Mouse (Mus musculus): ENCODE results near the gene Id3.

The Id3 gene

GRCm38 (mm10) chr4:136147436-136148135 is 4.3 kb downstream of the Id3 start:
- peak; percentile 35 to 55 for DNase-seq (ENCODE audit: low spot score in 2 of 2)

- DNase-seq (ENCODE audit: low spot score in 2 of 2): no peak
These were observed 5.2 kb downstream of the Id3 start for GRCm38 (mm10) chr4:136148342-136149044.

DNA sequence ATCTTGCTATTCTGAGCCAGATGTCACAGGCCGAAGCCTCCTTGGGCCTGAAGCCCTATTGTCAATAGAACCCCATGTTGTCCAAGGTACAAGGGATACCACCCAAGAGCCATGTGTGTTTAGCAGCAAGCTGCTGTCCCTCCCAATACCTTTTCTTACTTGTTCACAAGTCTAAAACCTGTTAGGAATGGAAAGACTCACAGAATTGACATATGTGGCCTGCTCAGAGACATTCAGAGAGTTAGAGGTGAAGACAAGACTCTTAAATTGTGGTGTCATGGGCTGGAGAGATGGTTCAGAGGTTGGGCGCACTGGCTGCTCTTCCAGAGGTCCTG is 5.7 kb downstream of the Id3 start:
- DNase-seq (ENCODE audit: low spot score in 2 of 2): no peak

GRCm38 (mm10) chr4:136149734-136150133 is 6.4 kb downstream of the Id3 start:
- DNase-seq (ENCODE audit: low spot score in 2 of 2): no peak

- no peak for DNase-seq (ENCODE audit: low spot score in 2 of 2)
These were observed 7.3 kb downstream of the Id3 start for GRCm38 (mm10) chr4:136150596-136150995.

- no peak for DNase-seq (ENCODE audit: low spot score in 2 of 2)
These were observed 9.5 kb downstream of the Id3 start for GRCm38 (mm10) chr4:136152821-136153220.

- DNase-seq (ENCODE audit: low spot score in 2 of 2): no peak
These were observed 11.2 kb downstream of the Id3 start for GRCm38 (mm10) chr4:136154462-136154861.

DNA sequence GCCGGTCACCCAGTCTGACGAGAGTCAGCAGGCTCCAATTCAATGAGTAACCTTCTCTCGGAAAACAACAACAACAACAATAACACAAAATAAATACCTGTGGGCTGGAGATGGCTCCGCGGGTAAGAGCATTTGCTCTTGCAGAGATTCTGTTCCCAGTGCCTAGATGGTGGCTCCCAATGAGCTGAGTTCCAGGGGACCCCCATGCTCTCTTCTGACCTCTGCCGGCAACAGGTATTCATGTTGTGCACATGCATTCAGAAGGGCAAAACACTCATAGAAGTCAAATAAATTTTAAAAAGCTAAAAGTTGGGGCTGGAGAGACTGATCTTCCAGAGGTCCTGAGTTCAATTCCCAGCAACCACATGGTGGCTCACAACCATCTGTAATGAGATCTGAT is 15.2 kb downstream of the Id3 start:
- no peak for DNase-seq (ENCODE audit: low spot score in 2 of 2)

DNA sequence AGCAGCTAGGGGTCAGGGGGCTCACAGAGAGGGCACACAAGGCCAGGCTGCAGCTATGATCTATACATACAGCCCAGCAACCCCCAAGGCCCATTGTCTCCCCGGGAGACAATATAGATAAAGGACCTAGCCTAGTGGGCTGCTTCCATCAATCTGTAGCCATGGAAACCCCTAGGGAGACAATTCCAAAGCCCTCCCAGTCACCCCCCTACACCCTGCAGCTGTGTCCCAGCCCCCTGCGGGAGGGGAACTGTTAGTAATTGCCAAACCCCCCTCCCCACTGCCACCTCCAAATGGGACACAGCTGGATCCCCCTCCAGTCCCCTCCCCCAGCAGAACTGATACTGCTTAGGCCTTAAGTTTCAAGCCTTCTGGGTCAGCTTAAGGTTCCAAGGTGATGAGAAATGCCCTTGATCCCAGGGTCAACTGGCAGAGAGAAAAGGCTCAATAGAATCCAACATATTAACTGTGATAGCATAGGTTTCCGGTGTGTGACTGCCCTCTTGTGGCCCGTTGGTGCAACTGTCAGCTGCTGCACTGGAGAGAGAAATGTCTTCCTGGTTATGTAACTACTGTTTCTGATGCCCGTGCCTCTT is 16.6 kb downstream of the Id3 start:
- peak; percentile 52 to 77 for DNase-seq (ENCODE audit: low spot score in 2 of 2)

DNA sequence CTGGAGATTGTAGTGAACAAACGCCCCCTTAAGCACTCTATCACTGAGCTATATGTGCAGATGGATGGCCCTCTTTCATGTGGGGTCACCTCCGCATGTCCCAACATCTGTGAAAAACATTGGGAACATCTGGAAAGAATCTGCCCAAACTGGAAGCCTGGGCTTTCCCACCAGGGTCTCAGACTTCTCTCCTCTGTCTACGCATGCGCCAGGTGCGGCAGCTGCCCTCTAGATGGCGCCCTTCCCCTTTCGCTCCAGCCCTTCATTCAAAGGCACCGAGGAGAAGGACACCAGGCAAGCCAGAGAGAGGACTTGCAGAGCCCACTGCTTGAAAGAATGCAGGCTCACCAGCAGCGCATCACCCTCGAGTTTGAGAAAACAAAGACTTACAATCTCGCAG is 20.2 kb downstream of the Id3 start:
- peak; percentile 81 to 83 for DNase-seq (ENCODE audit: low spot score in 2 of 2)

GRCm38 (mm10) chr4:136164981-136165380 is 21.7 kb downstream of the Id3 start:
- no peak for DNase-seq (ENCODE audit: low spot score in 2 of 2)

DNA sequence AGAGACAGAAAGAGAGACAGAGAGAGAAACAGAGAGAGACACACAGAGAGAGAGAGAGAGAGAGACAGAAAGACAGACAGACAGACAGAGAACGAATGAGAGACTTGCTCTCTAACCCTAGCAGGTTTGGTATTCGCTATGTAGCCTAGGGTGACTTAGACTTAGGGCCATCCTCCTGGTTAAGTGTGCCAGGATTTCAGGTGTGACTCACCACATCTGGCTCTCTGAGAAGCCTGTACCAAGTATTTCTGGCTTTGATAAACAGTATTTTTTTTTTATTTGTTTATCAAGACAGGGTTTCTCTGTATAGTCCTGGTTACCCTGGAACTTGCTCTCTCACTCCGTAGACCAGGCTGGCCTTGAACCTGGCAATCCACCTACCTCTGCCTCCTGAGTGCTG is 24.4 kb downstream of the Id3 start:
- no peak for DNase-seq (ENCODE audit: low spot score in 2 of 2)

GRCm38 (mm10) chr4:136170401-136170800 is 27.1 kb downstream of the Id3 start:
- no peak for DNase-seq (ENCODE audit: low spot score in 2 of 2)

DNA sequence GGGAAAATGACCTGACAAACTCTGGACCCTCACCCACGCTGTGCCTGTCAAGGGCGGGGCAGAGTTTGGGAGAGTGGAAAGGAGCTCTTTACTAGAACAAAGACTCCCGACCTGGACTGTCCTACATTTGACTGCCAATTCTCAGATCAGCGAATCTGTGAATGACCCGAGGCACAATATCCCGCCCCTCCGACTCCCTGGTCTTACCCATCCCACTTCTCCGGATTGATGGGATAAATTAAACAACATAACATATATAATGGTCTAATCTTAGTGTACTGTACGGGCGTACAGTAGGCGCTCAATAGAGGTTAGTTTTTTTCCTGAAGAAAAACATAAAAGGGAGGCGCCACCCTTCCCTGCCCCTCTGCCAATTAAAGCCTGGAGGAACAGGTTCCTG is 28.2 kb downstream of the Id3 start:
- no peak for DNase-seq (ENCODE audit: low spot score in 2 of 2)

DNA sequence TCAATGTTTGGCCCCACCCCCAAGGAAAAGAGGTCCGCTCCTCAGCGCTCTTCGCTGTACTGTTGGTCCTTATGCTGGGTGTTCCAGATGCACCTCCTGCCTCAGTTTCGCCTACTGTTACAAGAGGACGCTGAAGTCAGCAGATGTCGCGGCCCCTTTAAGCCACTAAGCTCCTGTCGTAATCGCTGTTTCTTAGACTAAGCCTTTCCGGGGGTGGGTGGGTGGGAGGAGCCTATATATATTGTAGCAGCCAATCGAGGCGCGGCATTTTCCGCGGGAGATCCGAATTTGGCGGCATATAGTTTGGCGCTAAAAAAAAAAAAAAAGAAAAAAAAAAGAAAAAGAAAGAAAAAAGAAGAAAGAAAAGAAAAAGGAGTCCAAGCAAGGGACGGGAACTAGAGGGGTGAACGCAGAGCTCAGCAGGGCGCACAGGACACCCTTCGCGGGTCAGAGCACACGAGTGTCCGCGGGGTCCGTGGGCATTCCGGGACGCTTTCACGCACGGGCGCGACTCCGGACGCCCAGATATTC is 28.8 kb downstream of the Id3 start, which contains the start of gene E2f2:
E2f2 (plus strand) TSS at position 384 of the 531 bp plus-strand sequence.
- DNase-seq (ENCODE audit: low spot score in 2 of 2): no peak

- DNase-seq (ENCODE audit: low spot score in 2 of 2): no peak
These were observed 29.4 kb downstream of the Id3 start for GRCm38 (mm10) chr4:136172542-136173209.

- DNase-seq (ENCODE audit: low spot score in 2 of 2): no peak
These were observed 30.0 kb downstream of the Id3 start for GRCm38 (mm10) chr4:136173210-136173715.

DNA sequence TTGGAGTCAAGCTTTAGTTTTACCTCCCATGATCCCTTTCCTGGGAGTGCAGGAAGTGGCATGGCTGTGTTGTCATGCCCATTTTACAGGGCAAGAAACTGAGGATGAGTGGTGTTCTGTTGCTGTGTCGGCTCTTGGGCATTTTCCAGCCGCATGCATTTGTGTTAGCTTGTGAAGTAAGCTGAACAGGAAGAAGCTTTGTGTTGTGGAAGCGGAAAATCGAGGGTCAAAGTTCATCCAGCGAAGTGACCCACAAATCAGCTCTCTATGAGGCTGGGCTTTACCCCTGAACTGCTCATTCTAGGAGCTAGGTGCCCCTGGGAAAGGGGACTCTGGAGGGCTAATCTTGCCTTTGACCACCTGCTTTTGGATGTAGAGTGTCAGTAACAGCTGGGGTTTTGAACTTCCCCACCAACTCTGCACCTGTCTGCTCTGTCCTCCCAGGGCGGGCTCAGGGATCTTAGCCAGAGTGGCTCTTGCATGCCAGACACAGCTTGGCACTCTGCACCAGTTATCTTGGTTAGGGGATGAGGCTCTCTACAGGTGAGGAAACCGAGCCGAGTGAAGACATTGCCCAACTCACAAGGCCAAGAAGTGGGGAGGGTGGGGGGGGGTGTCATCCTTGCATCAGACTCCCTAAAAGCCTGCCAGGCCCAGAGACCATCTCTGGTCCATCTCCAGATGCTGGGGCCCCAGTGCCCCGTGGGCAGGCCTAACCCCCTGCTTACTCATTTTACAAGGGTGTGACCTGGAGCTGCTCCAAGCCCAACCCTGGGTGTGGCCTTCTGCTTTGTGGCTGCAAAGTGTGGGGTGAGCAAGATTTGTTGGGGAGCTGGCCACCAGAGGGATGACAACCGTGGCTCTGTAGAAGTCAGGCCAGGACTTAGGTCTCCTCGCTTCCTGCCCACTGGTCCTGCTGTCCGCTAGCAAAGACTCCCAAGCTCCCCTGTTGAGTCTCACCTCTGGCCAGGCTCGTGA is 31.2 kb downstream of the Id3 start:
- DNase-seq (ENCODE audit: low spot score in 2 of 2): no peak

DNA sequence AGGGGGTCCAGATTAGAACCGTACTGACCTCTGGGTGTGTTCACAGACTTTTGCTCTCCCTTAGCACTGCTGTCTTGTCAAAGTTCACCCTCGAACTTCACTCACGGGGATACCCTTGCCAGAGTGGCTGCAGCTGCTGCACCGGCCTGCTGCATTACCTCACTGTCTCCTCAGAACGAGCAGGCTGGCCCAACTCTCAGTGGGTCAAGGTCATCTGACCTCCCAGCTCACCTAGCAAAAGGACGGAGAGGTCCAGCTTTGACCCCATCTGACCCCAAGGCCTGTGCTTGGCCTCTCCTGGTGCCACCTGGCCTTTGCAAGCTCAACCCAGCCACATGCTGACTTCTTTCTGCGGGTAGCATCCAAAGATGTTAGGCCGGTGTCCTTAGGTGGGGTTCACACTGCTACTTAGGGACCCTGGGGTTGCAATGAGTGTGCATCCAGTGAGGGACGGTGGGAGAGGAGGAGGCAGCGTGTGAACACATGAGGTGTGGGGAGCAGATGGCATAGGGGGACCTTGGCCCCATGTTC is 32.8 kb downstream of the Id3 start:
- DNase-seq (ENCODE audit: low spot score in 2 of 2): no peak

GRCm38 (mm10) chr4:136177244-136177611 is 33.9 kb downstream of the Id3 start:
- no peak for DNase-seq (ENCODE audit: low spot score in 2 of 2)
